Mouse (Mus musculus) ES-Bruce4 (cell line): ENCODE measurements around the gene Ppp2r5c.

ENCODE experiments used
- CTCF ChIP-seq: IDR thresholded peaks from one replicate; pipeline ENCODE4 v1.8.1; 2011; ENCODE audit warnings: low read depth, low read length
- EP300 ChIP-seq: IDR thresholded peaks from 2 replicates; pipeline ENCODE4 v1.6.1; 2011; ENCODE audit warnings: low read depth, low read length; ENCODE audit not compliant: insufficient read depth
- POLR2A ChIP-seq: IDR thresholded peaks from one replicate; pipeline ENCODE4 v1.8.1; 2011; ENCODE audit warnings: low read length; ENCODE audit not compliant: insufficient read depth

DNA sequence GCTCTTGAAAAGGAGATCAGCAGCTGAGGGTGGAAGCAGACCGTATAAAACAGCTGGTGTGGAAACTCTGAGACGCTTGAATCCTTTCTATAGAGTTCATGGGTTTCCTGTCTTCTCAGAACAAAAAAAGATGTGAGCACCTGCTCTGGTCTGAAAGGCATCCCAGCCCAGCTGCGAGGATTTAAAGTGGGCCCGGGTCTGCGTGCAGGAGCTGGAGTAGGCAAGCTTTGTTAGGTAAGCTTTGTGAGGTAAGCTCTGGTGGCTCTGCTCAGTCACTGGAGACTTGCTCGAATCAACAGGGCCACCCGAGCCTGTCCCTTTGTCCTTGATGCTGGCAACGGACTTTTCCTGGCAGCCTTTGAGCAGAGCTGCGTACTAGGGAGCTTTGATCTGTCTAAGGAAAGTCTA, 31.7 kb downstream of the Ppp2r5c start:
- TF ChIP-seq EP300 (no peak), POLR2A (no peak), CTCF (no peak)
